Mouse (Mus musculus): ENCODE data around the gene Mov10l1.

DNA sequence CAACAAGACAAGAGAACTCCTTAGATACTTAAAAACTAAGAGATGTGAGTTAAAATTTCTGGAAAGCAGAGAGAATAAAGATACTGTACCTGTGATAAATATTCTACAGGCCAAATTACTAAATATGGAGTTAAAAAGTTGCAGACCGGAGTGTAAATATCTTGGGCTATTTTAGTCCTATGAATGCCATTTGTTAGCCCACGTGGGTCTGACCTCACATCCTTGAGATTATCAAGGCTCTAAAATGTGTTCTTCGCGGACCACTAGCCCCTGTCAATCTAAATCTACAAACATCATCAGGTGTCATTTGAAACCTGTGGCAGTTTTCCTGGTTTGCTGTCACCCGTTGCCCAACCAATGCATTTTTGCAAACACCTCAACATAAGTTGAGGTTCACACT, 39.9 kb upstream of the Mov10l1 start:
- TF ChIP-seq EP300 (IDR thresholded peaks at IDR 0.05; ENCODE audit: low read depth) (no peak), CTCF (IDR thresholded peaks at IDR 0.05; ENCODE audit: low read depth) (no peak)
